Mouse (Mus musculus): ENCODE measurements around the gene Ogfod2.

The Ogfod2 gene

GRCm38 (mm10) chr5:124111742-124112497, at the start of gene Ogfod2:
Gene Ogfod2, plus strand, starts transcription at chr5:124112297.
- peak; percentile 95 for DNase-seq

GRCm38 (mm10) chr5:124069657-124070056, 42.4 kb upstream of the Ogfod2 start:
- DNase-seq = no peak

- DNase-seq = no peak
These were observed 38.4 kb upstream of the Ogfod2 start for GRCm38 (mm10) chr5:124073682-124074081.

GRCm38 (mm10) chr5:124074845-124075307, 37.2 kb upstream of the Ogfod2 start:
- DNase-seq = peak; percentile 60

DNA sequence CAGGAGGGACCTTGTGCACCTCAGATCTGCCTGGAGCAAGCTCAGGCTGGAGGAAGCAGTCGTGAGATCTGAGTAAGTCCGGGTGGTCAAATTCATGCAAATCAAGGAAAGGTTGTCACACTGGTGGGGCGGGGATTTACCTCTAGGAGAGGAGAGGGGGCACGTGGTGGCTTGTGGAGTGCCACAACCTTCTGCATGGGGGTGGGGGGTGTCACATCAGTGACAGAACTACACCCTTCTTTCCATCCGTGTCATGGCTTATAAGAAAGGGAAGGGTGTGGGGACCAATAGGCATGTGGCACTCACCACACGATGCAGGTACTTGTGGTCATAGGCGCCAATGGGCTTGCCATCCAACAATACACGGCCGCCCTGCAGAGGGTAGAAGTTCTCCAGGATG, 36.4 kb upstream of the Ogfod2 start:
- peak; percentile 46 for DNase-seq

DNA sequence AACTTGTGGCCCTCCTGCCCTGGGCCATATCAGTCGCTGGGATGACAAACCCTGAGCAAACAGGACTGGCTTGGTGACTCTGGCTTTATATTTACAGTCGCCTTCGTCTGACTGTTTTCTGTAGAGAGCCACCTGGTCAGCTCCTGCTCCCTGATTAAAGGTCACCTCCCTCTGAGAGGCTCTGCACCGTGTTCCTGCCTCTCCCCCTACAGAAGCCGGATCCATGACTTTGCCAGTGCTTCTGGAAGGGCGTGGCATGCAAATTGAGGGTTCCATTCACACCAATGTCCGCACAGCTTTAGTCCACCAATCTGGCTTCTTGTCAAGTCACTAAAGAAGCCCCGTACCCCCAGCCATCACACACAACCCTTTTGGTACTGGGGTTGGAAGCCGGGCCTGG, 35.5 kb upstream of the Ogfod2 start:
- DNase-seq = no peak

GRCm38 (mm10) chr5:124077241-124077640, 34.9 kb upstream of the Ogfod2 start:
- DNase-seq = peak; percentile 49

GRCm38 (mm10) chr5:124077856-124078460, 34.1 kb upstream of the Ogfod2 start:
- peak; percentile 69 for DNase-seq

DNA sequence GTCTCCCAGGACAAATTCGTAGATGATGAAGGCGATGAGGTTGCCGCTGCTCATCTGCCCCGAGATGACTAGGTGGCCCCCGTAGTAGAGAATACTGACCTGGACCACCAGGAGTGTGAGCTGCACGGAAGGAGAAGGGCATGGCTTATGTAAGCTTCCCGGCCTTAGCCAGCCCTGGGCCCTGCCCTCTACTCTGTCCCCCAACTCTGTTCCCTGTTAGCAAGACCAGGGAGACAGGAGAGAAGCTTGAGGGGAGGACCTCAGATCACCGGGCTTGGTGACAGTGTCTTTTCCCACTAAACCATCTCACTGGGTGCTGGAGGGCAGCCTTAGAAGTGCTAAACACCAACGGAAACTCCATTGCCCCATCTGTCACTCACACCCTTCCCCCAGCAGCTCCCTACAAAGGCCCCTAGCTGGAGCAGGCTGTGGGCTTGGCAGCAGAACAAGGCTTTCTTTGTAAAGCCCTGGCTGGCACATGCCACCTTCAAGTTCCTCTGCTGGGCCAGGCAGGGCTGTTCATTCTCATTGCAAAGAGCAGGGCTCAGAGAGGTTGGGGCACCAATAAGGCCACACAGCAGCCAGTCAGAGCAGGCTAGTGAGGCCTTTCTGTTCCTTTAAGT, 33.2 kb upstream of the Ogfod2 start:
- DNase-seq = peak; percentile 74

GRCm38 (mm10) chr5:124079880-124080279, 32.2 kb upstream of the Ogfod2 start:
- peak; percentile 72 for DNase-seq

DNA sequence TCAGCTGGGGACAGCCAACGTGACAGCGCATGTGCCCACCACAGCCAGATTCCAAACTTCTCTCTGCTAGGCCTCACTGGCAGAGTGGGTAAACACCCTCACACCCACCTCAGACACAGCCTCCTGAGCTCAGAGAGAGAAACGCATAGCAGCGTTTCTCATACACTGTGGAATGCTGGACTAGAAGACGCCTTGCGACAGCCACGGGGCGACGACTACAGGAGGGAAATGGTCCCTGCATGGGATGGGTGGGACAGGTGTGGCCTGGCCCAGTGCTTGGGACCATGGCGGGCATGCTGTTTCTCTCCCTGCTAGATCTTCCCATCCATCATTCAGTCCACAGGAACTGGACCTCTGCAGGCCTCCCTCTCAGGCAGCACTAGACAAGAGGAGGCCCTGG, 29.6 kb upstream of the Ogfod2 start:
- no peak for DNase-seq

DNA sequence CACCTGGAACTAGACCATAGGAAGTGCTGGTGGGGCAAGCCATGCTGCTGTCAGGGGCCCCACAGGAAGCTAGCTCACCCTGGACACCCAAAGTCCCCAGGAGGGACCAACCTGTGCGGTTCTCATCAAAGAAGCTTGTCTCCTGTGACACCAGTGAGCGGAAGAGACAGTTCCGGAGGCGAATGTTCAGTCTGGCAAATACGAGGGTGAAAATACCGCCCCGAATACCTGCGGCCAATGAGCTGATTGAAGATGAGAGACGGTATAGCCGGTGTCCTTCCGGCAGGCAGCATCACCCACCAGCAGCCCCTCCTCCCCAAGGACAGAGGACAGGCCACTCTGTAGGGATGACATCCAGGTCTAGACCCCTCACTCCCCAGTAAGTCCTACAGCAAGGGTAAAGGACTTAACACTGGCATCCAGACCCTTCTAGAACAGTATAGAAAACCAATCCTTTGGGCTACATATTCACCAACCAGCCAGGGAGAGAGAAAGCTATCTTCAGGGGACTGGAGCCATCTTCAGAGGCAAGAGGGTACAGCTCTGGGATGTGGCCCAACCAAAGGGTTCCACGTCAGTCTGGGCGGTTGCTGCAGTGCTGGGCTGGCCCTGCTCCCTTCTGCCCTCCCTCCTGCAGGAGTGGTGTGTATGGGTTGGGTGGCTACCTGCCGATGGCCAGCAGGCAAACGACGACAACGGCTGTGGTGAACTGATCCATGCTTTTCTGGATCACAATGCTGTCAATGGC, 29.0 kb upstream of the Ogfod2 start:
- no peak for DNase-seq

DNA sequence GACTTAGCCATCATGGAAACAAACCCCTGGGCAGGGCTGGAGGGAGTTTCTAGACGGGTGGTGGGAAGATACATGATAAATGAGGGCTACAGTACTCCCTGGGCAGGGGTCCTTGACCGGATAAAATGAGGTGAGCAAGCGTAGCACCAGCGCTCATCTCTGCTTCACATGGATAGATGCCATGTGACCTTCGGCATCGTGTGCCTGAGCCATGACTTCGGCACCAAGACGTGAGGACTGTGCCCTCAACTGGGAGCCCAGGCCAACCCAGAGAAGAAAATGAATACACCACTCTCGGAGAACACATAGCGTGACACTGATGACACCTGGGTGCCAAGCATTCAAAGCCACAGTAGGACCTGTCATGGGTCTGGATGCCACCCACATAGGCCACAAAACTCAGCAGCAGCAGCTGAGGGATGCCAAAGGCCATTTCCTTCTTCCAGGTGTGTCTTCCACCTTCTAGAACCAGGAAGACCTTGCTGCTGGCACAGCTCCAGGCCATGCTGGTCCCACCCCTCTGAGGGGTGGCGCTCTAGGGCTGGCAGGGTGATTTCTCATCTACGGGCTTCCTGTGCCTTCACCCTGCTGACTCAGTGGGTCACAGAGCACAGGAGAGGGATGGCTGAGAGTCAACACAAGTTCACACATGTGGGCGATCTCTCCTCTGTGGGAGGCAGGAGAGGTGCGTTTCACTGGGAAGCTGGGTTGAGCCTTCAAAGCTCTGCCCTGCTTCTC, 28.1 kb upstream of the Ogfod2 start:
- peak; percentile 64 for DNase-seq

GRCm38 (mm10) chr5:124084588-124085173, 27.4 kb upstream of the Ogfod2 start:
- DNase-seq = peak; percentile 91

- DNase-seq = no peak
These were observed 26.6 kb upstream of the Ogfod2 start for GRCm38 (mm10) chr5:124085513-124085912.

DNA sequence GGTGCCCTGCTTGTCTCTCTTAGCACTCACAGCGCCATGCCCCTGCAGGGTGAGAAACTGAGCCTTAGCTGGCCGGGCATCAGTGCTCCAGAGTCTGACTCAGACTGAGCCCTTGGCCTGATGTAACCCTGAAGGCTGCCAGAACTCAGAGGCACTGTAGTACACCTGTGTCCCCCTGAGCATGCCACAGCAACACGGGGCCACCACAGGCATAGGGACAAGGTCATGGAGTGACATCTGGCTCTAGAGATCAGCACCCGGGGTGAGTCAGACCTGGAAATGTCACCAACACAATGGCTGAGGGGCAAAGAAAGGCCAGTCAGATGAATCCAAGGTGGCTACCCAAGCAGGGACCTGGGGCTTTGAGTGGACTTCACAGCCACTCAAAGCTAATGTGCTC, 25.2 kb upstream of the Ogfod2 start:
- no peak for DNase-seq

- no peak for DNase-seq
These were observed 22.2 kb upstream of the Ogfod2 start for GRCm38 (mm10) chr5:124089868-124090267.

DNA sequence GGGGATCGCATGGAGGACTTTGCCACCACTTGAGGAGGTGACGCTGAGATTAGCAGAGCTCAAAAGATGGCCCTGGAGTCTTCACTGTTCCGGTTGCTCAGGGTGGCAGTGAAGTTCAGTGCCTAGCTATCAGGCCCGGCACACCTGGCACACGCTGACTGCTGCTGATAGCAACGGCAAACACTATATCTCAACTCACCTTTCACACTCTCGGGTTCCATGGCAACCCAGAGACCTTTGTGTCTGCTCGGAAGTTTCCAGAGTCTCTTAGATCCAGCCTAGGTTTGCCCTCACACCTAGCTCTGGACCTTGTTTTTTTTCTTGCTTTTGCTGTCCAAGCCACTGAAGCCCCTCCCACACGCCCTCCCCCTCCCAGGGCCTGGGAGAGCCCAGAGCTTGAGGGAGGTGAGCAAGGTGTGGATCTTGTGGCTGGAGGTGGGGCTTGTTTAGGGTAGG, 20.1 kb upstream of the Ogfod2 start:
- no peak for DNase-seq

DNA sequence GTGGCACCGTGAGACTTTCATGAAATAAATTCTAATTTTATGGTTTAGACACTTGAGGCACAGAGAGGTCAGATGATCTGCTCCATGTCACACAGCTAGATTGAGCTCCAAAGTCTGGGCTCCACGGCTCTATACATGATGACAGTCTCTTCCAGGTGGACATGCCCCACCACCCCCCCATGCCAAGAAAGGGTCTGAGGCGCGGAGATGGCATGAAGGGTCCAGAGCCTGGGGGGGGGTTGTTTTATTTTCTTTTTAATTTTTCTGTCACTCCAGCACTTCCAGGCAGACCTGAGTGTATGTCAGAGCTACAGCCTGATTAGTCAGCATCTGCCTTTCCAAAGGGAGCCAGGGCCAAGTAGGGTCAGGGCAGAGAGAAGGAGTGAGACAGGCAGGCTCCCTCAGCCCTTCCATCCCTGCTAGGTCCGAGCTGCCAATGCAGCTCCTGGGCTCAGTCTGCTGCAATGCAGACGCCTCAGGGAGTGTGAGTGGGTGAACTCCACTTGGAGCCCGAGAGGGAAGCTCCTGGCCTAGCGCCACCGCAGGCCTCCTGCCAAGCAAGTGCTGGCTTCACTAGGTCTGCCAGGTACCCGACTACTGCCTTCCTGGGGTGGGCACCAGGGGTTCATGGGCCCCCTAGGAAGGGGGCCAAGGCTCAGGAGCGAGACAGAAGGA, 18.8 kb upstream of the Ogfod2 start:
- no peak for DNase-seq

DNA sequence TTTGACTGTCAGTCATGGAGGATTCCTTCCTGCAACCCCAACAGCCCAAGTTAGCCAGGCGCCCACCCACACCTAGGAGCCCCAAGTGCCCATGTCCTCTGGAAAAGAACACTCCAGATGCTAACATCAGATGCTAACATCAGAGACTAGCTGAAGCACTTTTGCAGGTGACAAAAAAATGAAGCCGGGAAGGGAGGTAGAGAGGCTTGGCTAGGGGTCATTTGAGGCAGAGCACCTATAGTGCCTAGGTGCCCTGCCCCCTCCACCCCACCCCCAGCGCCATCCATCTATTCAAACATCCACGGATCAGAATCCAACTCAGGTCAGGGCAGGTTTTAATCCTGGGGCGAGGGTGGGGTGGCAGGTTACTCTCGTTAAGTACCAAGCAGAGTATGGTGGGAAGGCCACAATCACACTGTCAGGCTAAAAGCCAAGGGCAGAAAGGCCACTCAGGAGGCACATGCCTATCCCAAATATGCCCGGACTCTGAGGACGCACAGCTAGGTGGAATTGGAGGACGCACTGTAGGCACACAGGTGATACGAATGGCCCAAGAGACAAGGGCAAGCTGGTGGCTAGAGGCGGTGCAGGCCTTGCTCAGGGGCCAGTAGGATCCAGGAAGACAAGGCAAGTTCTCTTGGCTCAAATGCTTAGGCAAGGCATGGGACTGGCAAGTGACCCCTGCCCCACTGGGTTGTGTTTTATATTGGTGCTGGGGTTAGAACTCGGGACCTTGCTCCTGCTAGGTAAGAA, 18.1 kb upstream of the Ogfod2 start:
- no peak for DNase-seq
